ENCODE assay signal across 8 mouse cellular contexts in the genomic region with DNA sequence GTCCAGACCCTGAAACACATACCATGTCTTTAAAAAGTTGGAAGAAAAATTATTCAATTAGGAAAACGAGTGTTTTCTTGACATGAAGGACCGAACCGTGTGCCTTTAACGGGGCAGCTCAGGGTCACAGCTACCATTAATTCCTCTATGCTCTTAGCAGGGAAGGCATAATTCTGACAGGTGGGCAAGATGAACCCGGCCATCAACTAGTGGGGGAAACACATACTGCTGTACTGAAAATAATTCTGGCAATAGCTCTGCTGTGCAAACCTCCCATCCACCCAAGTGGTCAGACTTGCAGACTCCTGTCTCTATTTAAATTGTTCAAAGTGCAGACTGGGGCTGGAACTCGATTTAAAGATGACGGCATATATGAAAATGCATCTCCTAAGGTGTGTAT. TPM values are rescaled to one million over a fixed set of nuclear protein-coding genes. Genes with fewer than 3 reads are reported as not detected.
DNase-seq lines count a peak whose midpoint lies in the region; ATAC-seq lines count a peak whose summit lies in the region.

No protein-coding gene starts in this region.

- ATAC-seq in heart, embryonic 15.5 days (replicated peaks; ENCODE audit: insufficient number of reproducible peaks, insufficient read depth, low FRiP score, low read depth), result no peak
- peak; percentile 39 for ATAC-seq in hindbrain, embryonic 11.5 days (ENCODE audit: low FRiP score)
- ATAC-seq in megakaryocyte-erythroid progenitor cell, adult 5-6 weeks (replicated peaks; ENCODE audit: low FRiP score, low TSS enrichment, poor library complexity, severe bottlenecking), result peak; percentile 25; the same call in 1 of the 2 replicates
- no peak for ATAC-seq in CD4-positive, CD25-positive, alpha-beta regulatory T cell, adult 4 months

- peak overlapping the region; percentile 92 for H3K9ac ChIP-seq in heart, embryonic 15.5 days
- H3K9ac ChIP-seq in hindbrain, embryonic 11.5 days (ENCODE audit: low read depth, low read length), result peak overlapping the region; percentile 90

- peak overlapping the region; percentile 80 for H3K4me2 ChIP-seq in heart, embryonic 15.5 days
- H3K4me2 ChIP-seq in hindbrain, embryonic 11.5 days (replicated peaks; ENCODE audit: low read depth, low read length), result peak overlapping the region; percentile 57

- WGBS in heart, embryonic 15.5 days, result 22% methylated on average over 7 of the region's 7 CpGs
- 27% methylated on average over 7 of the region's 7 CpGs for WGBS in hindbrain, embryonic 11.5 days

- H3K36me3 ChIP-seq in heart, embryonic 15.5 days, result no peaks in the 10 kb centered on the region
- no peaks in the 10 kb centered on the region for H3K36me3 ChIP-seq in hindbrain, embryonic 11.5 days (ENCODE audit: control insufficient read depth, insufficient read depth, low read length)

- DNase-seq in heart, adult 9 months (ENCODE audit: low spot score in 2 of 2), result no peak
- peak; percentile 19 for DNase-seq in MN1 (ENCODE audit: low spot score)
- DNase-seq in hindbrain, embryonic 11.5 days (ENCODE audit: low spot score), result no peak
- no peak for DNase-seq in thymus, postnatal 36 days
- DNase-seq in layer of hippocampus, adult 8-10 months (ENCODE audit: low spot score in 2 of 2), result no peak

- peak overlapping the region; percentile 84 for H3K27ac ChIP-seq in heart, embryonic 15.5 days
- no peak overlapping the region for H3K27ac ChIP-seq in hindbrain, embryonic 11.5 days (ENCODE audit: low read depth, low read length)

- H3K4me3 ChIP-seq in heart, embryonic 15.5 days, result peak overlapping the region; percentile 82
- H3K4me3 ChIP-seq in hindbrain, embryonic 11.5 days (ENCODE audit: low read depth, low read length), result peak overlapping the region; percentile 87

- H3K9me3 ChIP-seq in heart, embryonic 15.5 days (replicated peaks), result no peaks in the 10 kb centered on the region
- no peaks in the 10 kb centered on the region for H3K9me3 ChIP-seq in hindbrain, embryonic 11.5 days (ENCODE audit: control insufficient read depth, low read length)

- no peaks in the 10 kb centered on the region; the same call in 1 of the 2 replicates for H3K27me3 ChIP-seq in heart, embryonic 15.5 days
- H3K27me3 ChIP-seq in hindbrain, embryonic 11.5 days (ENCODE audit: control insufficient read depth, insufficient read depth, low read length), result no peaks in the 10 kb centered on the region

- peaks cover 8% of the 10 kb centered on the region for H3K4me1 ChIP-seq in heart, embryonic 15.5 days (replicated peaks)
- no peaks in the 10 kb centered on the region for H3K4me1 ChIP-seq in hindbrain, embryonic 11.5 days (replicated peaks; ENCODE audit: control insufficient read depth, insufficient read depth, low read length)

RNA-seq across cellular contexts. Expression of gene Btbd8, which starts 0.6 kb away (rescaled TPM):
- polyA plus RNA-seq in heart, embryonic 15.5 days (2015; fragmentation: Nextera tagmentation; extraction: Ambion mirVana), result 2.7 and 3.7 TPM in 2 replicates
- polyA plus RNA-seq in hindbrain, embryonic 11.5 days (2014; fragmentation: Nextera tagmentation; extraction: Ambion mirVana), result 7.5 and 11.7 TPM in 2 replicates
- total RNA-seq in megakaryocyte-erythroid progenitor cell, adult 5-6 weeks (2014; fragmentation: Nextera tagmentation), result 4.2 and 7.2 TPM in 2 replicates
- total RNA-seq in megakaryocyte-erythroid progenitor cell, adult 5-6 weeks (2017), result 4.7 and 6.9 TPM in 2 replicates
- total RNA-seq in layer of hippocampus, adult 8-10 months (2022), result 100 to 1,000 TPM; 105 to 118 (median 108) TPM
- polyA plus RNA-seq in CD4-positive, CD25-positive, alpha-beta regulatory T cell, adult 4 months (2017; shearing (Covaris generic)), result 1 to 10 TPM; 8.9 to 9.7 TPM

RNA-seq across cellular contexts. Expression of gene Lpcat2b, which starts 7.0 kb away (rescaled TPM):
- polyA plus RNA-seq in heart, embryonic 15.5 days (2015; fragmentation: Nextera tagmentation; extraction: Ambion mirVana), result not detected in 2 replicates
- not detected in 2 replicates for polyA plus RNA-seq in hindbrain, embryonic 11.5 days (2014; fragmentation: Nextera tagmentation; extraction: Ambion mirVana)
- not detected in 2 replicates for total RNA-seq in megakaryocyte-erythroid progenitor cell, adult 5-6 weeks (2014; fragmentation: Nextera tagmentation)
- not detected in 2 replicates for total RNA-seq in megakaryocyte-erythroid progenitor cell, adult 5-6 weeks (2017)
- under 1 TPM; 0.18 to 0.58 (median 0.25) TPM for total RNA-seq in layer of hippocampus, adult 8-10 months (2022)
- polyA plus RNA-seq in CD4-positive, CD25-positive, alpha-beta regulatory T cell, adult 4 months (2017; shearing (Covaris generic)), result not detected

RNA-seq across cellular contexts. Expression of gene Ephx4, which starts 35.8 kb away (rescaled TPM):
- 1.0 and 1.4 TPM in 2 replicates for polyA plus RNA-seq in heart, embryonic 15.5 days (2015; fragmentation: Nextera tagmentation; extraction: Ambion mirVana)
- polyA plus RNA-seq in hindbrain, embryonic 11.5 days (2014; fragmentation: Nextera tagmentation; extraction: Ambion mirVana), result 1.1 and 2.4 TPM in 2 replicates
- not detected in 2 replicates for total RNA-seq in megakaryocyte-erythroid progenitor cell, adult 5-6 weeks (2014; fragmentation: Nextera tagmentation)
- not detected in 2 replicates for total RNA-seq in megakaryocyte-erythroid progenitor cell, adult 5-6 weeks (2017)
- 10 to 100 TPM; 51.5 to 63.5 (median 55.6) TPM for total RNA-seq in layer of hippocampus, adult 8-10 months (2022)
- under 1 TPM in 1 of 2 experiments, not detected in 1; 0.42 TPM for polyA plus RNA-seq in CD4-positive, CD25-positive, alpha-beta regulatory T cell, adult 4 months (2017; shearing (Covaris generic))

Comparison
In these comparisons a context has a peak if more than half of its experiments do, and no peak if none do; other contexts are left out.
1. ATAC-seq: peak in hindbrain, embryonic 11.5 days (single experiment) and megakaryocyte-erythroid progenitor cell, adult 5-6 weeks (single experiment); none in heart, embryonic 15.5 days (single experiment) and CD4-positive, CD25-positive, alpha-beta regulatory T cell, adult 4 months (single experiment).